Comparison of ENCODE assay signal across 8 mouse cellular contexts in the genomic region with DNA sequence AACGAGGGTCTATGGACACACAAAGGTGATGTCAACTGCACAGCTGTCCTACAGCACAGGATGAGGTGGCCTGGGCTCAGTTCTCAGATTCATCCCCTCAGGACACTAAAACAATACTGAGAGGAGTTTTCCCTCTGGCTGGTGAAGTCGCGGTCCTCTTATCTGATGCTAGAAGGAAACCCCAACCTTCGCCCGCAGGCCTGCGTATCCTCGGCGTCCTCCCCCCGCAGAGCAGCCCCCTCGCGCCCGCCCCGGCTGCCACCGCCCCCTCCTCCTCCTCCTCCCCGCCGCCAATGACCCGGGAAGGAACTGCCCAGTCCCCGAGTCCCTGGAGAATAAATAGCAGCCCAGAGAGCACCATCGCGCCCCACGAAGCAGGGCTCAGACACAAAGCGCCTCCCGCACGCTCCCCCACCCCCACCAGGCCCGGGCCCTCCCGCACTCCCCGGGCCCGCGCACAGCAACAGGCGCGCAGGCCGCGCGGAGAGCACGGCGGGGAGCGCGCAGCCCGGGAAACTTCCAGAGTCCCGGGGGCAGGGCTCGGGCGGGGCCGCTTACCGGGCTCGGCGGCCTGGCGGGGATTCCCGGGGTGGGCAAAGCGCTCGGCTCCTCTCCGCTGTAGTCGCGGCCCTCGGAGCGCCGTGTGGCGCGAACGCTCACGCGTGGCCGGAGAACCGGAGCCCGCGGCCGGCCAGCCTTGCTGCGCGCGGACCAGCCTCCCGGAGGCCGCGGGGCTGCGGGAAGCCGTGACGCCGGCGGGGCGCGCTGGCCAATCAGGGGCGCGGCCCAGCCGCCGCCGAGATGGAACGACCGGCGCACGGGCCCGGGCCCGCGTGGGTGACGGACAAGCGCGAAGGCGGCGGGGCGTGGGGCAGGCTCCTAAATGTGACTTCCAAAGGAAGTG. TPM values are rescaled to one million over a fixed set of nuclear protein-coding genes. Genes with fewer than 3 reads are reported as not detected.
DNase-seq lines count a peak whose midpoint lies in the region; ATAC-seq lines count a peak whose summit lies in the region.

A gene (minus strand): TSS at position 738 of the 904 bp plus-strand sequence.

- peak within 1 kb of the TSS; percentile 79 for H3K9ac ChIP-seq in hindbrain, embryonic 15.5 days

- ATAC-seq in hindbrain, embryonic 15.5 days (ENCODE audit: low FRiP score, low read depth): peak; percentile 95

- H3K4me3 ChIP-seq in hindbrain, embryonic 15.5 days: peak within 1 kb of the TSS; percentile 93

- peak; percentile 74 to 80 for DNase-seq in adrenal gland, adult 18-20 months (ENCODE audit: low spot score in 2 of 2)
- peak; percentile 81 for DNase-seq in embryo, embryonic 10 days (ENCODE audit: low spot score)
- DNase-seq in gastrocnemius, postnatal 10 days: peak; percentile 82
- peak; percentile 63 to 76 for DNase-seq in left cerebral cortex, adult 18-20 months (ENCODE audit: low spot score in 2 of 2)
- DNase-seq in lung, postnatal 25 days (ENCODE audit: low spot score): peak; percentile 29
- DNase-seq in right cerebral cortex, postnatal 10 days (ENCODE audit: low spot score in 2 of 2): peak; percentile 57 to 68
- no peak for DNase-seq in c-Kit-positive CD71-positive TER-119-positive erythroid progenitor cells, embryonic 14.5 days (ENCODE audit: low spot score)

- no peaks in the 10 kb centered on the region for H3K9me3 ChIP-seq in hindbrain, embryonic 15.5 days

- H3K27ac ChIP-seq in hindbrain, embryonic 15.5 days (replicated peaks): peak within 1 kb of the TSS; percentile 74

- H3K36me3 ChIP-seq in hindbrain, embryonic 15.5 days: no peaks in the 10 kb centered on the region

- under 1% methylated on average over 96 of the region's 97 CpGs for WGBS in hindbrain, embryonic 15.5 days

- peak within 1 kb of the TSS; percentile 86 for H3K4me2 ChIP-seq in hindbrain, embryonic 15.5 days

- H3K4me1 ChIP-seq in hindbrain, embryonic 15.5 days (replicated peaks): peaks cover 4% of the 10 kb centered on the region

- H3K27me3 ChIP-seq in hindbrain, embryonic 15.5 days: peaks cover 4% of the 10 kb centered on the region; the same call in 1 of the 2 replicates

RNA-seq across cellular contexts. Expression of the gene that starts here (rescaled TPM):
- 100 to 1,000 TPM in 1 of 2 experiments, 10 to 100 TPM in 1; 95.3 to 103 TPM for total RNA-seq in adrenal gland, adult 18-20 months (2021)
- 10 to 100 TPM; 54.5 to 66.2 TPM for total RNA-seq in gastrocnemius, postnatal 10 days (2021)
- 13.4 and 15.4 TPM in 2 replicates for polyA plus RNA-seq in hindbrain, embryonic 15.5 days (2015; fragmentation: Nextera tagmentation; extraction: Ambion mirVana)
- 10 to 100 TPM; 57.9 to 62.5 TPM for total RNA-seq in left cerebral cortex, adult 18-20 months (2021)
